Mouse (Mus musculus): ENCODE results near the gene Mrgpra2b.
"Not testable (repeated sequence)": the region's sequence is repeated elsewhere in the genome, so short reads cannot be mapped to it uniquely, and the experiment has no call there.

- TF ChIP-seq CTCF (conservative IDR thresholded peaks at IDR 0.05; ENCODE audit: low read length); POU5F1 (IDR thresholded peaks at IDR 0.05; ENCODE audit: borderline replicate concordance, low read length): not testable (repeated sequence)
Observed at GRCm38 (mm10) chr7:47452015-47452414, 76.6 kb downstream of the Mrgpra2b start, which contains the start of gene Mrgpra2a.
